In the genomic region with DNA sequence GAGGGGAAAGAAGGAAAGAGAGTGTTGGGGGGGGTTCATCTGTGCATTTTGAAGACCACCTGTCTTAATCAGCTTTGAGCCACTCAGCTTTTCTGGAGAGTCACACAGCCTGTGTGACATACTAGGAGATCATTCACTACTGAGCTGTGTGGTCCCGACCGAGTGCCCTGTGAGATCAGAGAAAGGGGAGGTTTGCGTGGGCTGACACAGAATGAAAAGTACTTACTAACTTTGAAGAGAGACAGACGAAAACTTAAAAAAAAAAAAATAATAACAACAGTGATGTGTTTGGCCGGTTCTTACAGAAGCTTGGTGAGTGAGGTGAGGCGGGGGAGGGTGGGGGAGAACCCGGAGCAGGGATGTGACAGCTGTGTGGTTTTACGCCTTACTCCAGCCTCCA, we compare ENCODE assay signal across 19 mouse cellular contexts.
DNase-seq lines count a peak whose midpoint lies in the region; ATAC-seq and TF ChIP-seq lines count a peak whose summit lies in the region.
"Had no signal": no experiment of that assay in that cellular context is flagged by ENCODE, and none has a peak within 500 bp of the region (broad histone marks: within the 10 kb centered on the region; RNA-seq: fewer than 3 reads in every experiment).

No protein-coding gene starts in this region.

- WGBS in kidney, embryonic 15.5 days: 24% methylated on average over 8 of the region's 8 CpGs
- WGBS in limb, embryonic 13.5 days: 48% methylated on average over 8 of the region's 8 CpGs
- WGBS in limb, embryonic 10.5 days: 52% methylated on average over 8 of the region's 8 CpGs
- 63% methylated on average over 8 of the region's 8 CpGs for WGBS in embryonic facial prominence, embryonic 14.5 days

- ATAC-seq in kidney, embryonic 15.5 days (replicated peaks; ENCODE audit: low FRiP score): no peak
- ATAC-seq in limb, embryonic 13.5 days (ENCODE audit: low FRiP score, low read depth): no peak
- ATAC-seq in embryonic facial prominence, embryonic 14.5 days (ENCODE audit: low read depth): no peak
- ATAC-seq: activated CD4-positive, CD25-positive, alpha-beta regulatory T cell, adult 4 months; forebrain, embryonic 15.5 days; hindbrain, embryonic 16.5 days; Patski had no signal

- no peaks in the 10 kb centered on the region for H3K9me3 ChIP-seq in kidney, embryonic 15.5 days (replicated peaks)
- no peaks in the 10 kb centered on the region for H3K9me3 ChIP-seq in limb, embryonic 13.5 days
- H3K9me3 ChIP-seq in limb, embryonic 10.5 days (replicated peaks): no peaks in the 10 kb centered on the region
- no peaks in the 10 kb centered on the region for H3K9me3 ChIP-seq in embryonic facial prominence, embryonic 14.5 days (ENCODE audit: control insufficient read depth, low read length)
- H3K9me3 ChIP-seq: forebrain, embryonic 15.5 days; hindbrain, embryonic 12.5 days had no signal

- 0 out of 2 replicates have a peak, but pooled peaks cover 7% of the 10 kb centered on the region for H3K36me3 ChIP-seq in kidney, embryonic 15.5 days
- no peaks in the 10 kb centered on the region for H3K36me3 ChIP-seq in limb, embryonic 13.5 days
- H3K36me3 ChIP-seq in limb, embryonic 10.5 days: no peaks in the 10 kb centered on the region
- H3K36me3 ChIP-seq in embryonic facial prominence, embryonic 14.5 days (ENCODE audit: control insufficient read depth, insufficient read depth, low read length): no peaks in the 10 kb centered on the region
- H3K36me3 ChIP-seq: forebrain, embryonic 15.5 days; hindbrain, embryonic 12.5 days had no signal

- TF ChIP-seq POLR2A in bone marrow macrophage, adult 2 months (IDR thresholded peaks at IDR 0.05; ENCODE audit: borderline replicate concordance, low read depth, low read length): no peak

- H3K4me3 ChIP-seq in kidney, embryonic 15.5 days (replicated peaks): no peak overlapping the region
- no peak overlapping the region for H3K4me3 ChIP-seq in limb, embryonic 13.5 days
- no peak overlapping the region for H3K4me3 ChIP-seq in limb, embryonic 10.5 days
- H3K4me3 ChIP-seq in bone marrow macrophage, adult 2 months (ENCODE audit: insufficient read depth, low read length): no peak overlapping the region
- H3K4me3 ChIP-seq in embryonic facial prominence, embryonic 14.5 days (ENCODE audit: low read depth, low read length): no peak overlapping the region
- H3K4me3 ChIP-seq: forebrain, embryonic 15.5 days; hindbrain, embryonic 12.5 days had no signal

- no peak overlapping the region for H3K9ac ChIP-seq in kidney, embryonic 15.5 days
- 0 out of 2 replicates have a peak overlapping the region, but pooled peaks have one; percentile 31 for H3K9ac ChIP-seq in limb, embryonic 13.5 days
- no peak overlapping the region for H3K9ac ChIP-seq in embryonic facial prominence, embryonic 14.5 days (ENCODE audit: low read depth, low read length)
- H3K9ac ChIP-seq: forebrain, embryonic 15.5 days; hindbrain, embryonic 12.5 days had no signal

- no peak overlapping the region for H3K4me2 ChIP-seq in kidney, embryonic 15.5 days
- no peak overlapping the region for H3K4me2 ChIP-seq in limb, embryonic 13.5 days (replicated peaks)
- H3K4me2 ChIP-seq in embryonic facial prominence, embryonic 14.5 days (ENCODE audit: low read depth, low read length): no peak overlapping the region
- H3K4me2 ChIP-seq: forebrain, embryonic 15.5 days; hindbrain, embryonic 12.5 days had no signal

- H3K27ac ChIP-seq in kidney, embryonic 15.5 days: peak overlapping the region; percentile 86
- H3K27ac ChIP-seq in limb, embryonic 13.5 days: no peak overlapping the region
- no peak overlapping the region for H3K27ac ChIP-seq in limb, embryonic 10.5 days
- H3K27ac ChIP-seq in bone marrow macrophage, adult 2 months (ENCODE audit: insufficient read depth, low read depth, low read length): peak overlapping the region; percentile 82
- 0 out of 2 replicates have a peak overlapping the region, but pooled peaks have one; percentile 28 for H3K27ac ChIP-seq in embryonic facial prominence, embryonic 14.5 days (replicated peaks; ENCODE audit: low read depth, low read length)
- H3K27ac ChIP-seq: forebrain, embryonic 15.5 days; hindbrain, embryonic 12.5 days had no signal

- H3K4me1 ChIP-seq in kidney, embryonic 15.5 days: peaks cover 87% of the 10 kb centered on the region
- peaks cover 58% of the 10 kb centered on the region for H3K4me1 ChIP-seq in limb, embryonic 13.5 days
- H3K4me1 ChIP-seq in limb, embryonic 10.5 days: peaks cover 56% of the 10 kb centered on the region
- H3K4me1 ChIP-seq in bone marrow macrophage, adult 2 months (ENCODE audit: control insufficient read depth, insufficient read depth, low read length): peaks cover 62% of the 10 kb centered on the region
- peaks cover 52% of the 10 kb centered on the region for H3K4me1 ChIP-seq in embryonic facial prominence, embryonic 14.5 days (ENCODE audit: control insufficient read depth, insufficient read depth, low read length)

- no peaks in the 10 kb centered on the region for H3K27me3 ChIP-seq in kidney, embryonic 15.5 days
- H3K27me3 ChIP-seq in limb, embryonic 13.5 days: no peaks in the 10 kb centered on the region
- no peaks in the 10 kb centered on the region for H3K27me3 ChIP-seq in limb, embryonic 10.5 days (ENCODE audit: low read depth, poor library complexity, severe bottlenecking)
- H3K27me3 ChIP-seq in embryonic facial prominence, embryonic 14.5 days (replicated peaks; ENCODE audit: control insufficient read depth, insufficient read depth, low read length): no peaks in the 10 kb centered on the region
- H3K27me3 ChIP-seq: CH12.LX; forebrain, embryonic 15.5 days; hindbrain, embryonic 12.5 days; Patski had no signal

- TF ChIP-seq CTCF in bone marrow macrophage, adult 2 months (IDR thresholded peaks at IDR 0.05; ENCODE audit: low read depth, low read length): no peak

- DNase-seq in kidney, adult 18-20 months: no peak
- DNase-seq in limb, embryonic 10.5 days (ENCODE audit: low spot score): no peak
- DNase-seq in embryonic facial prominence, embryonic 14.5 days (ENCODE audit: low spot score): no peak
- DNase-seq in layer of hippocampus, postnatal 36 days: no peak
- DNase-seq: adrenal gland, postnatal 14 days; cerebellum, adult 2 months; cerebellum, postnatal 10 days; gastrocnemius, postnatal 36 days; heart, postnatal 10 days; heart, postnatal 4 days had no signal

Comparison
In these comparisons a context has a peak if more than half of its experiments do, and no peak if none do; other contexts are left out.
1. H3K27ac ChIP-seq: peak in kidney, embryonic 15.5 days (single experiment), bone marrow macrophage, adult 2 months (single experiment) and embryonic facial prominence, embryonic 14.5 days (single experiment); none in limb, embryonic 13.5 days (single experiment) and limb, embryonic 10.5 days (single experiment).